Mouse (Mus musculus) midbrain, postnatal 0 days (tissue): Measurements from ENCODE around the gene Snn. TPM values are rescaled to one million over a fixed set of nuclear protein-coding genes. Genes with fewer than 3 reads are reported as not detected.

Source experiments
- ATAC-seq: fragments of 200-750 bp; cut with Nextera tagmentation; 2 replicates; pipeline ENCODE4 v1.8.0; 2017; ENCODE audit warnings: moderate number of reproducible peaks, mild to moderate bottlenecking, moderate TSS enrichment, moderate library complexity; ENCODE audit not compliant: low FRiP score
- DNase-seq: peaks from one replicate; pipeline ENCODE4 v3.0.0-alpha.2; 2015; ENCODE audit warnings: low spot score
- H3K27ac ChIP-seq: fragments of 300-500 bp; sonication (generic); 2 replicates; pipeline ENCODE4 v1.5.1; 2014; ENCODE audit warnings: low read depth, mild to moderate bottlenecking, low read length, mixed read lengths
- H3K27me3 ChIP-seq: fragments of 300-500 bp; sonication (generic); 2 replicates; pipeline ENCODE4 v1.6.1; 2014; ENCODE audit warnings: low read length, control low read depth, mixed read lengths; ENCODE audit not compliant: insufficient read depth
- H3K36me3 ChIP-seq: fragments of 300-500 bp; sonication (generic); 2 replicates; pipeline ENCODE4 v1.6.1; 2014; ENCODE audit warnings: low read length, control low read depth, mixed read lengths; ENCODE audit not compliant: insufficient read depth
- H3K4me1 ChIP-seq: fragments of 300-500 bp; sonication (generic); 2 replicates; pipeline ENCODE4 v1.6.1; 2014; ENCODE audit warnings: mild to moderate bottlenecking, control low read depth, antibody characterized with exemption, low read length, mixed read lengths; ENCODE audit not compliant: insufficient read depth
- H3K4me2 ChIP-seq: fragments of 300-500 bp; sonication (generic); 2 replicates; pipeline ENCODE4 v1.6.1; 2014; ENCODE audit warnings: low read depth, mild to moderate bottlenecking, low read length, mixed read lengths; ENCODE audit not compliant: poor library complexity, severe bottlenecking
- H3K4me3 ChIP-seq: fragments of 300-500 bp; sonication (generic); 2 replicates; pipeline ENCODE4 v1.5.1; 2014; ENCODE audit warnings: low read depth, mild to moderate bottlenecking, low read length, moderate library complexity
- H3K9ac ChIP-seq: fragments of 300-500 bp; sonication (generic); replicated peaks from 2 replicates; pipeline ENCODE4 v1.6.1; 2014; ENCODE audit warnings: mild to moderate bottlenecking, low read length, moderate library complexity, mixed read lengths; ENCODE audit not compliant: poor library complexity, severe bottlenecking
- H3K9me3 ChIP-seq: fragments of 300-500 bp; sonication (generic); 2 replicates; pipeline ENCODE4 v1.6.1; 2016; ENCODE audit warnings: low read length, control low read depth
- CTCF ChIP-seq: IDR thresholded peaks from 2 replicates; pipeline ENCODE4 v1.5.1; 2016; ENCODE audit warnings: antibody characterized with exemption, mild to moderate bottlenecking
- WGBS: fragments of 180-500 bp; shearing (Covaris S2); extraction: QIAGEN DNeasy Blood & Tissue Kit; methylation state at CpG from one replicate; pipeline ENCODE4 v1.1.7; 2014; 5-methylcytosine and 5-hydroxymethylcytosine counted together
- polyA plus RNA-seq: library from polyadenylated mRNA; unstranded; fragments of >200 nt; fragmentation: Nextera tagmentation; extraction: Ambion mirVana; gene quantifications from 2 replicates; pipeline ENCODE4 v1.2.1, GENCODE M21; 2015
- total RNA-seq: library from RNA; depleted of rRNA; stranded (reverse); fragments of >200 nt; gene quantifications from 2 replicates; pipeline ENCODE4 v1.2.3, GENCODE M21; 2014

Gene Snn
- total and polyA plus RNA-seq, 2 experiments from 2014 or later: 122 to 241 TPM

DNA sequence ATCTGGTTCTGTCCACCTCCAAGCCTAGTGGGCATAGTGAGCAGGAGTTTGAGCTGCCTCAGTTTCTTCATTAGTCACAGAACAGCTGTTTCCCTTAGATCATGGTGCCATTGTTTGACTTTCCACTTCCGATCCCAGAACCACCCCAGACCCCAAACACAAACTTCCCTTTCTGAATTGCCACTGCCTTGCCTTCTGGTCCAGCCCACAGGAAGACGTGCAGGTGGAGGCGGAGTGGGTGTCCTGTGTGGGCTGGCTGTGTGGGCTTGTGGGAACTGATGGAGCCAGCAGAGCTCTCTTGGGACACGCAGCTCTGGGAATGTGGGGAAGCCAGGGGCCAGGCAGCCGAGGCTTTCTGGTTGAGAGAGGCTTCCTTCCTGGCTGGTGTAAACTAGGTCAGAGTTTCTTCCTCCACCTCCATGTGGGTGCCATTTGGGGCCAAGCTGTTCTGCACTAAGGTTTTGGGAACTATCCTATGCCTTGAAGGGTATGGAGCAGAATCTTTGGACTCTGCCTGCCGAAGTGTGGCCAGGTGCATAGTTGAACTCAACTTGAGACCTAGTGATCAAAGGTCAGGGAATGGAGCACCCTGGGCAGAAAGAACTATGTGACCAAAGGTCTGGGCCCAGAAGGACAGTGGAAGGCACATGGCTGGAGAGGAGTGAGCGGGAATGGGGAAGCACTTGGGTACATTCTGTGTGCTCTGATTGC, 9.1 kb downstream of the Snn start:
- H3K27ac ChIP-seq: no peak overlapping the region
- no peak for DNase-seq
- no peak for TF ChIP-seq CTCF

DNA sequence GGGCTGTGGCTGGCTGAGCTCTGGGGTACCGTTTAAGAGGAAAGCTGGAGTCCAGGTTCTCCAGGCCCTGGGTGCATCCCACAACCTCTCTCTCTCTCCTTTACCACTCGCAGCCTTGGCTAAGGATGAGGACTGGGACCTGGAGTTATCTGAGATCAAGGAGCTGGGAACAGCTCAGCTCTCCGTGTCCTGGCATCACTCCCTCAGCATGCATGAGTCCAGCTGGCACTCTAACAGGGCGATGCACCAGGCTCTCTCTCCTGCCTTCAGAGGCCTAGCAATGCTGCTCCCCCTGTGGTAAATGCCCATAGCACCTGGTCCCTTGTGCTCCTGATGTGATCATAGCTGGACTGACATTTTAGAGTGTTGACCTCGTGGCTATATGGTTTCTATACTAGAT, 10.4 kb downstream of the Snn start:
- no peak for TF ChIP-seq CTCF
- Histone ChIP-seq H3K4me2 (no peak overlapping the region), H3K4me1 (peaks cover 21% of the 10 kb centered on the region), H3K27ac (no peak overlapping the region), H3K36me3 (peaks cover 21% of the 10 kb centered on the region), H3K9ac (no peak overlapping the region), H3K9me3 (no peaks in the 10 kb centered on the region), H3K27me3 (no peaks in the 10 kb centered on the region), H3K4me3 (no peak overlapping the region)
- 83% methylated on average over 5 of the region's 5 CpGs for WGBS
- DNase-seq: peak; percentile 57
- ATAC-seq: no peak

More for the DNA sequence above, 9.1 kb downstream of the Snn start:
- Histone ChIP-seq H3K4me3 (no peak overlapping the region), H3K9me3 (no peaks in the 10 kb centered on the region), H3K27me3 (no peaks in the 10 kb centered on the region), H3K4me1 (peaks cover 24% of the 10 kb centered on the region), H3K36me3 (peaks cover 13% of the 10 kb centered on the region), H3K9ac (no peak overlapping the region), H3K4me2 (no peak overlapping the region)
- 79% methylated on average over 7 of the region's 7 CpGs for WGBS
- no peak for ATAC-seq

DNA sequence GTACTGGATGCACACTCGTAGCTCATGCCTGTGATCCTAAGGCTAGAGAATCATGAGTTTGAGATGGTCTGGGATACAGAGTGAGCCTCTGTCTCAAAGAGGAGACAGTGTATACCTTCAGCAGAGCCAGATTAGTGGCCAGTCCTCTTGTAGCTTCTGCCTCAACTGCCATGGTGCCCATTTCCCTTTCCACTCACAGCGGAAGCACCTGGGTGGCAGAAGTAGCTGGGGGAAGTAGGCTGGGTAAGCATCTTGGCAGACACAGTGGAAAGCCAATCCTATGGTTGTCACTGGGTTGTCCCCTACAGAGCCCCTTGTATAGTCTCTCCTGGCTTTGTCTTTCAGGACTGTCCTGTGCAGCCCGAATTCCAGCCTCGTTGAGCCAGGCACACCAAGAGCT, 11.1 kb downstream of the Snn start:
- no peak for DNase-seq
- Histone ChIP-seq H3K4me2 (no peak overlapping the region), H3K27me3 (no peaks in the 10 kb centered on the region), H3K4me3 (no peak overlapping the region), H3K4me1 (peaks cover 21% of the 10 kb centered on the region), H3K9ac (no peak overlapping the region), H3K27ac (no peak overlapping the region), H3K9me3 (no peaks in the 10 kb centered on the region), H3K36me3 (peaks cover 21% of the 10 kb centered on the region)
- TF ChIP-seq CTCF: no peak
- no peak for ATAC-seq
- WGBS: 87% methylated on average over 4 of the region's 4 CpGs

DNA sequence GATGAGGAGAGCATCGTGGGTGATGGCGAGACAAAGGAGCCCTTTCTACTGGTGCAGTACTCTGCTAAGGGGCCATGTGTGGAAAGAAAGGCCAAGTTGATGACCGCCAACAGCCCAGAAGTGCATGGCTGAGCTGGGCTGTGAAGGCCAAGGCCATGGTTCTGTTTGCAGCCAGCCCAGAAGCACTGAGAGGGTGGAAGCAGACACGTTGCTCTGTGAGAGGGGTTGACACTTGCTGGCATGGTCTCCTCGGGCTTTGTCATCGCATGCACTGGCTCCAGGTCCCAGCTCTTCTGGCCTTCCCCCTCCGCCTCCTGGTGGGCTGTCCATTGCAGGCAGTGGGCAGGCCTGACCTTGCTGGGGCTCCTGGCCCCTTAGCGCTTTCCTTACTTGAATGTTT, 11.7 kb downstream of the Snn start:
- H3K4me1 ChIP-seq: peaks cover 19% of the 10 kb centered on the region
- no peaks in the 10 kb centered on the region for H3K9me3 ChIP-seq
- 80% methylated on average over 8 of the region's 8 CpGs for WGBS
- H3K9ac ChIP-seq: no peak overlapping the region
- no peak for TF ChIP-seq CTCF
- peaks cover 21% of the 10 kb centered on the region for H3K36me3 ChIP-seq
- H3K27me3 ChIP-seq: no peaks in the 10 kb centered on the region
- ATAC-seq (no peak), DNase-seq (peak; percentile 49)
- peak overlapping the region; percentile 57; the same call in 1 of the 2 replicates for H3K27ac ChIP-seq
- H3K4me2 ChIP-seq: no peak overlapping the region
- no peak overlapping the region for H3K4me3 ChIP-seq

DNA sequence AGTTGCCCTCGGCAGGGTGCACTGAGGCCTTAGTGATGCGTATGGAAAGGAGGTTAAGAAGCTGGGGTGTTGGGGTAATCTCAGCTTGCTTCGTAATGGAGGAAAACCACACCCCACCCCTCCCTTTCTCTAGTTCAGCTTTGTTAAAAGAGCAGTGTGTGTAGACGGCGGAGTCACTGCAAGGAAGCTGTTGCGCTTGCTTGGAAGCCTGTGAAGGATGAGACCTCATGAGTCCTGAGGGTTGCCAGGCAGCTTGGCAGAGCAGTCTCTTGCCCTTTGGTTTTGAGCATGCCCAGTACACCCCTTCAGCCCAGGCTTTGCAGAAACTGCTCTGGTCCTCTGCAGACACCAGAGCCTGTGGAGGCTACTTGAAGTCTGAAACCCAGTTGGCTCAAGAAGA, 12.3 kb downstream of the Snn start:
- ATAC-seq: no peak
- no peak overlapping the region for H3K4me3 ChIP-seq
- no peaks in the 10 kb centered on the region for H3K9me3 ChIP-seq
- no peaks in the 10 kb centered on the region for H3K27me3 ChIP-seq
- H3K4me2 ChIP-seq: no peak overlapping the region
- peak overlapping the region; percentile 57; the same call in 1 of the 2 replicates for H3K27ac ChIP-seq
- TF ChIP-seq CTCF: no peak
- DNase-seq: peak; percentile 51
- 63% methylated on average over 6 of the region's 6 CpGs for WGBS
- H3K9ac ChIP-seq: no peak overlapping the region
- peaks cover 13% of the 10 kb centered on the region for H3K4me1 ChIP-seq
- peaks cover 21% of the 10 kb centered on the region for H3K36me3 ChIP-seq

DNA sequence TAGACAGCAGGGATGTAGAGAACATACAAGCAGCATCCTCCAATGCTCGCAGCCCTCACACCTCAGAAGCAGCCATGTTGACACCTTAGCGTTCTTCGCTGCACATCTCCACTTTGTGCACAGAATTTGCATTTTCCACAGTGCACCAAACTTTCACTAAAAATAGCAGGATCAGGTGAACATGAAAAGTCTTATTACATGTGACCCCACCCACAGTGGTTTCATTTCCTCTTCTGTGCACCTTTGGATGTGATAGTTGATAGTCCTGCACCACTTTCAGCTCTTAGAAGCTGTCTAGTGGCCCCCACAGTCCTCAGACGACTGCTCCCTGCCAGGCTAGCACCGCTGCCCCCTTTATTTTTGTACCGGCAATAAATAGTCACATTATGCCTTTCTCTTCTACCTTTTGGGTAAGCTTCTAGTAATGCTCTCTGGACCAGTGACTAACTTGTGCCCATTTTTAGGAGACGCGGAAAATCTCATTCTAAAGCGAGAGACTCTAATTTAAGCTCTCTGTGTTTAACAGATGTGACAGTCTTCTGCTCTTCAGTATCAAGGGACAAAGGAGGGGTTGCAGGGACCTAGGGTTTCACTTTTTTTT, 17.0 kb downstream of the Snn start:
- Histone ChIP-seq H3K27ac (no peak overlapping the region), H3K4me3 (no peak overlapping the region), H3K27me3 (no peaks in the 10 kb centered on the region), H3K9ac (no peak overlapping the region), H3K4me1 (no peaks in the 10 kb centered on the region), H3K4me2 (no peak overlapping the region), H3K36me3 (peaks cover 24% of the 10 kb centered on the region), H3K9me3 (no peaks in the 10 kb centered on the region)
- WGBS: 86% methylated on average over 9 of the region's 9 CpGs
- TF ChIP-seq CTCF: no peak
- DNase-seq: no peak
- ATAC-seq: no peak
